Mouse (Mus musculus) stomach, postnatal 0 days (tissue): ENCODE results near the gene Txnrd2. TPM values are rescaled to one million over a fixed set of nuclear protein-coding genes. Genes with fewer than 3 reads are reported as not detected.

Source experiments
- ATAC-seq: fragments of 200-750 bp; cut with Nextera tagmentation; 2 replicates; pipeline ENCODE4 v1.8.0; 2017; ENCODE audit not compliant: low FRiP score, low TSS enrichment
- DNase-seq: peaks from one replicate; pipeline ENCODE4 v3.0.0-alpha.2; 2016; ENCODE audit warnings: low spot score
- H3K27ac ChIP-seq: fragments of 300-500 bp; sonication (generic); replicated peaks from 2 replicates; pipeline ENCODE4 v1.5.1; 2014; ENCODE audit warnings: mild to moderate bottlenecking, control low read depth
- H3K27me3 ChIP-seq: fragments of 300-500 bp; sonication (generic); 2 replicates; pipeline ENCODE4 v1.6.1; 2014; ENCODE audit warnings: low read length; ENCODE audit not compliant: control insufficient read depth, insufficient read depth
- H3K36me3 ChIP-seq: fragments of 300-500 bp; sonication (generic); 2 replicates; pipeline ENCODE4 v1.6.1; 2014; ENCODE audit warnings: low read length, mixed read lengths; ENCODE audit not compliant: control insufficient read depth, insufficient read depth
- H3K4me1 ChIP-seq: fragments of 300-500 bp; sonication (generic); replicated peaks from 2 replicates; pipeline ENCODE4 v1.6.1; 2014; ENCODE audit warnings: antibody characterized with exemption; ENCODE audit not compliant: control insufficient read depth, insufficient read depth
- H3K4me2 ChIP-seq: fragments of 300-500 bp; sonication (generic); replicated peaks from 2 replicates; pipeline ENCODE4 v1.6.1; 2014; ENCODE audit warnings: low read depth, mild to moderate bottlenecking, control low read depth, moderate library complexity
- H3K4me3 ChIP-seq: fragments of 300-500 bp; sonication (generic); 2 replicates; pipeline ENCODE4 v1.5.1; 2014; ENCODE audit warnings: low read depth, low read length, control low read depth
- H3K9ac ChIP-seq: fragments of 300-500 bp; sonication (generic); 2 replicates; pipeline ENCODE4 v1.6.1; 2014; ENCODE audit warnings: mild to moderate bottlenecking, low read length, control low read depth, mixed read lengths
- H3K9me3 ChIP-seq: fragments of 300-500 bp; sonication (generic); 2 replicates; pipeline ENCODE4 v1.6.1; 2016; ENCODE audit warnings: low read length; ENCODE audit not compliant: control insufficient read depth
- CTCF ChIP-seq: IDR thresholded peaks from 2 replicates; pipeline ENCODE4 v1.5.1; 2016; ENCODE audit warnings: antibody characterized with exemption, low read depth, mild to moderate bottlenecking, moderate library complexity
- EP300 ChIP-seq: optimal IDR thresholded peaks from 2 replicates; pipeline ENCODE3; 2016; ENCODE audit warnings: antibody characterized with exemption
- WGBS: fragments of 180-500 bp; shearing (Covaris S2); extraction: QIAGEN DNeasy Blood & Tissue Kit; methylation state at CpG from one replicate; pipeline ENCODE4 v1.1.7; 2014; 5-methylcytosine and 5-hydroxymethylcytosine counted together
- polyA plus RNA-seq: library from polyadenylated mRNA; unstranded; fragments of >200 nt; fragmentation: Nextera tagmentation; extraction: Ambion mirVana; gene quantifications from 2 replicates; pipeline ENCODE4 v1.2.1, GENCODE M21; 2015

The Txnrd2 gene
- polyA plus RNA-seq, 1 experiment from 2014 or later = 16.2 TPM

GRCm38 (mm10) chr16:18419603-18420026 is 6.6 kb upstream of the Txnrd2 start:
- Histone ChIP-seq H3K27ac (no peak overlapping the region), H3K9ac (no peak overlapping the region), H3K9me3 (no peaks in the 10 kb centered on the region), H3K4me3 (no peak overlapping the region), H3K4me1 (peaks cover 4% of the 10 kb centered on the region), H3K27me3 (no peaks in the 10 kb centered on the region), H3K36me3 (peaks cover 3% of the 10 kb centered on the region; the same call in 1 of the 2 replicates), H3K4me2 (no peak overlapping the region)
- TF ChIP-seq EP300 (no peak), CTCF (no peak)
- DNase-seq = no peak
- WGBS = 77% methylated on average over 1 of the region's 1 CpGs
- no peak for ATAC-seq

GRCm38 (mm10) chr16:18420571-18420970 is 5.6 kb upstream of the Txnrd2 start:
- Histone ChIP-seq H3K4me2 (no peak overlapping the region), H3K4me1 (peaks cover 4% of the 10 kb centered on the region), H3K9ac (no peak overlapping the region), H3K27me3 (no peaks in the 10 kb centered on the region), H3K4me3 (no peak overlapping the region), H3K9me3 (no peaks in the 10 kb centered on the region), H3K27ac (no peak overlapping the region), H3K36me3 (peaks cover 3% of the 10 kb centered on the region; the same call in 1 of the 2 replicates)
- 71% methylated on average over 3 of the region's 3 CpGs for WGBS
- TF ChIP-seq CTCF = no peak
- no peak for TF ChIP-seq EP300
- DNase-seq (no peak), ATAC-seq (no peak)

DNA sequence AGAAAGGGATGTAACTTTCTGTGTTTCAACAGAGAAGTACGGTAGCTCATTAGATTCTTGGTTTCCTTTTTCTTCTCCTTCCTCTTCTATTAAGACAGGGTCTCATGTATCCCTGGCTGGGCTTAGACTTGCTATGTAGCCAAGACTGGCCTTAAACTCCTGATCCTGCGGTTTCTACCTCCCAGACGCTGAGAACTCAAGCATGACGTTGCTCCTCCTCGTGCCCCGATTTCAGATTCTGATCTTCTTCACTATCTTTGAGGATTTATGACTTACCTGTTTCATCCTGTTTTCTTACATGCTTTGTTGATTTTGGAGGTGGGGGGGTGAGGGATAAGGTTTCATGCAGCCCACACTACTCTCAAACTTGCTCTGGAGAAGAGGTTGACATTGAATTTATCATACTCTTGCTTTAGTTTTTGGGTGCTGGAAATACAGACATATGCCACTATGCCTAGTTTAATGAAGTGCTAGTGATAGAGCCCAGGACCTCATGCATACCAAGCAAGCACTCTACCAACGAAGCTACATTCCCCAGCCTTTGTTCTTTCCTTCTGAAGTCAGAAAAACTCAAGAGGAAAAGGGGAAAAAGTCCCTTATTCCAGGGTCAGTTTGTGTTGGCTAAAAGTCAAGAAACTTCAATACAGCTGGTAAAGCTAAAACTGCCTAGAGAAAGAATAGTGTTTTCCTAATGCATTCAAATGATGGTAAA is 2.8 kb upstream of the Txnrd2 start:
- H3K4me3 ChIP-seq = no peak overlapping the region
- WGBS = 77% methylated on average over 7 of the region's 7 CpGs
- no peak for ATAC-seq
- H3K27me3 ChIP-seq = no peaks in the 10 kb centered on the region
- H3K9ac ChIP-seq = no peak overlapping the region
- no peak for TF ChIP-seq EP300
- TF ChIP-seq CTCF = no peak
- no peak overlapping the region for H3K27ac ChIP-seq
- H3K36me3 ChIP-seq = 0 out of 2 replicates have a peak, but pooled peaks cover 3% of the 10 kb centered on the region
- DNase-seq = no peak
- H3K9me3 ChIP-seq = no peaks in the 10 kb centered on the region
- H3K4me2 ChIP-seq = no peak overlapping the region
- H3K4me1 ChIP-seq = no peaks in the 10 kb centered on the region

DNA sequence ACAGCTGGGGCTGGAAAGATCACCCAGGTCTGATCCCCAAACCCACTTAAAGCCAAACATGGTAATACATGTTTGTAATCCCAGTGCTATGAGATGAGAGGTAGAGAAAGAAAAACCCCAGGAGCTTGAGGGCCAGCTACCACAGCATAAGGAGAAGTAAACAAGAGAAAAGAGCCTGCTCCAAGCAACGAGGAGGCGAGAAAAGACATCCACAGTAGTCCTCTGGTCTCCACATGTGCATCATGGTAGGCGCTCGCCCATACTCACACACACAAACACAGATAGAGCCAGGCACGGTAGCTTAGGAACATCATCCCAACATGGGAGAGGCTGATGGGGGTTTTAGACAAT is 2.3 kb upstream of the Txnrd2 start:
- H3K9ac ChIP-seq = no peak overlapping the region
- no peaks in the 10 kb centered on the region for H3K9me3 ChIP-seq
- DNase-seq (no peak), ATAC-seq (no peak)
- no peaks in the 10 kb centered on the region for H3K27me3 ChIP-seq
- 0 out of 2 replicates have a peak, but pooled peaks cover 3% of the 10 kb centered on the region for H3K36me3 ChIP-seq
- TF ChIP-seq EP300 (no peak), CTCF (no peak)
- no peak overlapping the region for H3K4me3 ChIP-seq
- WGBS = 77% methylated on average over 5 of the region's 5 CpGs
- H3K4me2 ChIP-seq = no peak overlapping the region
- no peaks in the 10 kb centered on the region for H3K4me1 ChIP-seq
- H3K27ac ChIP-seq = no peak overlapping the region

- Histone ChIP-seq H3K4me2 (peak overlapping the region; percentile 20), H3K9ac (no peak overlapping the region), H3K27ac (0 out of 2 replicates have a peak overlapping the region, but pooled peaks have one; percentile 14), H3K4me3 (no peak overlapping the region), H3K36me3 (0 out of 2 replicates have a peak, but pooled peaks cover 3% of the 10 kb centered on the region), H3K27me3 (no peaks in the 10 kb centered on the region), H3K4me1 (no peaks in the 10 kb centered on the region), H3K9me3 (no peaks in the 10 kb centered on the region)
- TF ChIP-seq CTCF = no peak
- no peak for TF ChIP-seq EP300
- DNase-seq = no peak
- 73% methylated on average over 11 of the region's 11 CpGs for WGBS
- ATAC-seq = no peak
These were observed 1.7 kb upstream of the Txnrd2 start for GRCm38 (mm10) chr16:18424364-18425045.
